In the genomic region with DNA sequence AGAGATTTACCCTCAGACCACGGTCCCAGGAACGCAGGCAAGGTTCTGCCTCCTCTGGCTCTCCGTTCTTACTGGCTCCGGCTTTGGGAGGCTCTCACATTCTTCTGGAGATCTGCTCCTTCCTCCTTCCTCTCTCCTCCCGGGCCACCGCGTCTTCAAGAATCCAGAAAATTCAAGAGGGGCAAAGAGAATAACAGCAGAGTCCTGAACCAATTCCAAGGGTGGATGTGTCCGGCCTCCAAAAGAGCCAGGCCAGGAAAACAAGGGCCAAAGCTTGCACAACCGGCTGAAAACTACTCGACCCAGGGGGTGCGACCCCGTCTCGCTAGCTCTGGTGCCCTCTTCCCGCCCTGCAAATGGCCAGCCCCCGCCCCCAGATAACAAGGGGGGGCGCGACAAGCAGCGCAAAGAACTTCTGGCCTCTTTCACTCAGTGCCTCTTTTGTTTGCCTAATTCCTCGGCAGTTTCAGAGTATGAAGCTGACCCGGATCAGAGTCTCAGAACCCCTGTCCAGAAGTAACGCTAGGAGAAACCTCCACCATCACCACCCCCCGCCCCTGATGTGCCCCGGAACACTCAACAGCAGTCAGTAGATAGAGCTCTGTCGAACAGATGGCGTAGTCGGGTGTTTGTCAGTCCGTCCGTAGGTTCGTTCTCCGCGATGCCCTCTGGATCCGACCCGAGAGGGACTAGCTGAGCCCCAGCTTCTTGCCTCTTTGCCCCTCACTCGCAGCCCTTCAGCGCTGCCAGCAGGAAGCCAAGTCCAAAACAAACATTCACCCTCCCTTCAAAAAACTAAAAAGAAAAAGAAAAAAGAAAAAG, we compare ENCODE assay signal across 7 mouse cellular contexts. TPM values are rescaled to one million over a fixed set of nuclear protein-coding genes. Genes with fewer than 3 reads are reported as not detected.
DNase-seq lines count a peak whose midpoint lies in the region; ATAC-seq and TF ChIP-seq lines count a peak whose summit lies in the region.

No protein-coding gene starts in this region.

- ATAC-seq in lung, embryonic 14.5 days (ENCODE audit: insufficient read depth): peak; percentile 17; the same call in 1 of the 2 replicates

- no peak for TF ChIP-seq CTCF in brain, embryonic 14.5 days (IDR thresholded peaks at IDR 0.05; ENCODE audit: borderline replicate concordance, extremely low read depth, insufficient read depth, insufficient read length)
- no peak for TF ChIP-seq CTCF in heart, adult 2 months (IDR thresholded peaks at IDR 0.05)
- no peak for TF ChIP-seq CTCF in lung, embryonic 14.5 days (IDR thresholded peaks at IDR 0.05; ENCODE audit: low read depth)
- no peak for TF ChIP-seq CTCF in olfactory bulb, adult 2 months (IDR thresholded peaks at IDR 0.05; ENCODE audit: insufficient read depth, low read depth, low read length)

- H3K4me3 ChIP-seq in heart, adult 2 months: peak overlapping the region; percentile 75
- peak overlapping the region; percentile 64 for H3K4me3 ChIP-seq in lung, embryonic 14.5 days (ENCODE audit: low read depth, low read length)
- H3K4me3 ChIP-seq in olfactory bulb, adult 2 months (ENCODE audit: insufficient read depth, low read depth, low read length): peak overlapping the region; percentile 59

- 3% methylated on average over 35 of the region's 35 CpGs for WGBS in heart, adult 2 months
- under 1% methylated on average over 35 of the region's 35 CpGs for WGBS in lung, embryonic 14.5 days
- 10% methylated on average over 35 of the region's 35 CpGs for WGBS in olfactory bulb, adult 2 months

- no peak for TF ChIP-seq EP300 in heart, adult 2 months (IDR thresholded peaks at IDR 0.05; ENCODE audit: insufficient read depth, low read depth, low read length)

- TF ChIP-seq POLR2A in brain, embryonic 14.5 days (IDR thresholded peaks at IDR 0.05; ENCODE audit: borderline replicate concordance, extremely low read depth, insufficient read depth, insufficient read length, poor library complexity, severe bottlenecking): no peak
- peak; percentile 43; the same call in 1 of the 2 replicates for TF ChIP-seq POLR2A in heart, adult 2 months (IDR thresholded peaks at IDR 0.05; ENCODE audit: insufficient read depth, low read depth, low read length)
- 0 out of 2 replicates have a peak, but pooled peaks have one; percentile 16 for TF ChIP-seq POLR2A in olfactory bulb, adult 2 months (IDR thresholded peaks at IDR 0.05; ENCODE audit: insufficient read depth, low read depth, low read length)

- H3K79me2 ChIP-seq in heart, adult 2 months (replicated peaks; ENCODE audit: control insufficient read depth, insufficient read depth, low read length): no peaks in the 10 kb centered on the region

- peak overlapping the region; percentile 95 for H3K27ac ChIP-seq in heart, adult 2 months
- peak overlapping the region; percentile 97 for H3K27ac ChIP-seq in lung, embryonic 14.5 days (ENCODE audit: low read depth)
- peak overlapping the region; percentile 24; the same call in 1 of the 2 replicates for H3K27ac ChIP-seq in olfactory bulb, adult 2 months (ENCODE audit: insufficient read depth, low read depth, low read length)

- intact Hi-C loops in heart, adult 2 months (cut with DNase I): loop anchor here (1.0 to 5.0 kb wide), 3 partner anchors 12 to 203 kb away; a partner anchor contains a TSS

- H3K9me3 ChIP-seq in lung, embryonic 14.5 days (ENCODE audit: low read depth, low read length): no peaks in the 10 kb centered on the region

- H3K4me1 ChIP-seq in heart, adult 2 months (ENCODE audit: control insufficient read depth, insufficient read depth, low read length): peaks cover 20% of the 10 kb centered on the region
- peaks cover 22% of the 10 kb centered on the region for H3K4me1 ChIP-seq in lung, embryonic 14.5 days (ENCODE audit: insufficient read depth)
- peaks cover 16% of the 10 kb centered on the region for H3K4me1 ChIP-seq in olfactory bulb, adult 2 months (ENCODE audit: control insufficient read depth, insufficient read depth, low read length)

- H3K27me3 ChIP-seq in heart, adult 2 months (ENCODE audit: control insufficient read depth, insufficient read depth, low read length): no peaks in the 10 kb centered on the region
- H3K27me3 ChIP-seq in lung, embryonic 14.5 days (ENCODE audit: insufficient read depth, low read length): no peaks in the 10 kb centered on the region

- peak overlapping the region; percentile 83 for H3K9ac ChIP-seq in heart, adult 2 months (ENCODE audit: low read depth, low read length)
- peak overlapping the region; percentile 67 for H3K9ac ChIP-seq in lung, embryonic 14.5 days

- peak; percentile 79 for DNase-seq in Muller cell, postnatal 12 days (ENCODE audit: inconsistent ontology term)
- DNase-seq in brain, embryonic 14.5 days (ENCODE audit: low read depth): peak; percentile 47
- peak; percentile 73 to 79 for DNase-seq in heart, adult 2 months
- peak; percentile 59 for DNase-seq in kidney, adult 18-20 months
- DNase-seq in lung, embryonic 14.5 days: peak; percentile 72
- DNase-seq in right cerebral cortex, postnatal 14 days: no peak

- H3K36me3 ChIP-seq in heart, adult 2 months (ENCODE audit: control insufficient read depth, insufficient read depth, low read length): no peaks in the 10 kb centered on the region
- no peaks in the 10 kb centered on the region for H3K36me3 ChIP-seq in lung, embryonic 14.5 days (ENCODE audit: insufficient read depth)

- H3K4me2 ChIP-seq in lung, embryonic 14.5 days: peak overlapping the region; percentile 90

RNA-seq across cellular contexts. Expression of a gene that starts 0.8 kb away (rescaled TPM):
- polyA plus RNA-seq in brain, embryonic 14.5 days (2012; rRNA removed): 3.0 and 4.0 TPM in 2 replicates
- total RNA-seq in heart, adult 2 months (2021): 10 to 100 TPM in 1 of 2 experiments, 1 to 10 TPM in 1; 6.7 to 10.0 TPM
- 7.8 and 8.8 TPM in 2 replicates for polyA plus RNA-seq in heart, adult 2 months (2012; rRNA removed)
- polyA plus RNA-seq in lung, embryonic 14.5 days (2014; fragmentation: Nextera tagmentation; extraction: Ambion mirVana): 7.8 and 9.5 TPM in 2 replicates
- polyA plus RNA-seq in olfactory bulb, adult 2 months (2012; ENCODE audit: insufficient read depth, insufficient read length, low replicate concordance, missing spikeins): not detected in 2 replicates

RNA-seq across cellular contexts. Expression of a gene that starts 9.9 kb away (rescaled TPM):
- 134 and 190 TPM in 2 replicates for polyA plus RNA-seq in brain, embryonic 14.5 days (2012; rRNA removed)
- total RNA-seq in heart, adult 2 months (2021): 10 to 100 TPM; 54.0 to 63.3 TPM
- polyA plus RNA-seq in heart, adult 2 months (2012; rRNA removed): 75.6 and 87.1 TPM in 2 replicates
- polyA plus RNA-seq in lung, embryonic 14.5 days (2014; fragmentation: Nextera tagmentation; extraction: Ambion mirVana): 69.6 and 75.1 TPM in 2 replicates
- not detected in 2 replicates for polyA plus RNA-seq in olfactory bulb, adult 2 months (2012; ENCODE audit: insufficient read depth, insufficient read length, low replicate concordance, missing spikeins)

RNA-seq across cellular contexts. Expression of a gene that starts 23.3 kb away (rescaled TPM):
- polyA plus RNA-seq in brain, embryonic 14.5 days (2012; rRNA removed): 15.2 and 17.6 TPM in 2 replicates
- total RNA-seq in heart, adult 2 months (2021): 10 to 100 TPM in 1 of 2 experiments, 1 to 10 TPM in 1; 9.3 to 10.2 TPM
- 5.7 and 9.5 TPM in 2 replicates for polyA plus RNA-seq in heart, adult 2 months (2012; rRNA removed)
- 23.2 and 24.2 TPM in 2 replicates for polyA plus RNA-seq in lung, embryonic 14.5 days (2014; fragmentation: Nextera tagmentation; extraction: Ambion mirVana)
- polyA plus RNA-seq in olfactory bulb, adult 2 months (2012; ENCODE audit: insufficient read depth, insufficient read length, low replicate concordance, missing spikeins): not detected in 2 replicates

Comparison
In these comparisons a context has a peak if more than half of its experiments do, and no peak if none do; other contexts are left out.
1. H3K27ac ChIP-seq: peak in every context shown above with its lines; median percentile 97 in lung, embryonic 14.5 days; 95 in heart, adult 2 months; 24 in olfactory bulb, adult 2 months.